Mouse (Mus musculus) MEL (cell line): ENCODE results near the gene Olfr1441.

Experiments
- CHD2 ChIP-seq: IDR thresholded peaks from 2 replicates; pipeline ENCODE4 v1.6.1; 2011; ENCODE audit warnings: low read length, improper control_type of control experiment
- EP300 ChIP-seq, 2 experiments: IDR thresholded peaks; 2 replicates each; pipeline ENCODE4 v1.6.1; 2011; ENCODE audit warnings: improper control_type of control experiment in 2 of 2, low read length in 2 of 2, low read depth in 1 of 2, mild to moderate bottlenecking in 1 of 2
- GATA1 ChIP-seq: IDR thresholded peaks from 2 replicates; pipeline ENCODE4 v1.6.1; 2011; ENCODE audit warnings: low read depth, low read length, improper control_type of control experiment
- MAFK ChIP-seq: IDR thresholded peaks from 2 replicates; pipeline ENCODE4 v1.6.1; 2011; ENCODE audit warnings: low read depth, mild to moderate bottlenecking, low read length, improper control_type of control experiment, borderline replicate concordance
- MYC ChIP-seq: IDR thresholded peaks from 2 replicates; pipeline ENCODE4 v1.6.1; 2011; ENCODE audit warnings: low read depth, mild to moderate bottlenecking, low read length, improper control_type of control experiment, moderate library complexity
- TCF12 ChIP-seq: IDR thresholded peaks from 2 replicates; pipeline ENCODE4 v1.6.1; 2014; ENCODE audit warnings: low read depth, mild to moderate bottlenecking, inconsistent platforms, low read length, improper control_type of control experiment, moderate library complexity
- USF1 ChIP-seq: IDR thresholded peaks from 2 replicates; pipeline ENCODE4 v1.6.1; 2014; ENCODE audit warnings: low read depth, mild to moderate bottlenecking, inconsistent platforms, low read length, improper control_type of control experiment, moderate library complexity

- TF ChIP-seq GATA1 (no peak), CHD2 (no peak), USF1 (no peak), MYC (no peak), EP300 (IDR thresholded peaks at IDR 0.05; ENCODE audit: low read depth in 1 of 2, low read length in 2 of 2) (no peak), TCF12 (no peak), MAFK (no peak)
Measured at GRCm38 (mm10) chr19:12413737-12414136, 3.5 kb upstream of the Olfr1441 start.
